Mouse (Mus musculus) bone marrow macrophage, adult 2 months (primary cell): Measurements from ENCODE around the gene Cfap61.

Source experiments
- CTCF ChIP-seq: IDR thresholded peaks from 2 replicates; pipeline ENCODE4 v1.5.1; 2012; ENCODE audit warnings: low read depth, mild to moderate bottlenecking, low read length, moderate library complexity
- POLR2A ChIP-seq: IDR thresholded peaks from 2 replicates; pipeline ENCODE4 v1.6.1; 2012; ENCODE audit warnings: mild to moderate bottlenecking, low read depth, low read length, borderline replicate concordance

DNA sequence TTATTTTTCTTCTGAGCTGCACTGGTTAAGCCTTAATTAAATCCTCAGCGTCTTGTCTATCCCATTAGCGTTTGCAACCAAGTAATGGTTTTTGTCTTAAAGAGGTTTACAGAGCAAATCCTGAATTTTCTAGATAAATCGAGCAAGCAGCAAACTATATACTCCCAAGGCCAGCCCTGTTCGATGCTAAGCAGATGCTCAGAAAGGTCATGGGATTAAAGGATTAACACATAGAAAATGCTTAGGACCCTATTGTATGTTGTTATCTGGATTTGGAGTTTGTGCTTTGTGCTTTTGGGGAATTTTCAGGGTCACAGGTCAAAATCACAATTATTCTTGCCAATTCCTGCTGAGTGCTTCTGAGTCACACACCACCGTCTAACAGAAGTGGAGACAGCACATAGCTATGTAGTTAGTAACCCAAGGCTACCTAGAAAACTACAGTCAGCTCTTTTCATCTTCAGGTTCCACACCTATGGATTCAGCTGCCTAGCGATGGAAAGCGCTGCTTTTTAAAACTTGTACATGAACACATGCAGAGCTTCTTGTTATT, 13.9 kb downstream of the Cfap61 start:
- TF ChIP-seq POLR2A (no peak), CTCF (no peak)
